Mouse (Mus musculus) lung, adult 2 months (tissue): ENCODE data around the gene Pla2g2c.

Experiments
- CTCF ChIP-seq: fragments of 200-500 bp; IDR thresholded peaks from 2 replicates; pipeline ENCODE4 v1.5.1; 2011; ENCODE audit warnings: mild to moderate bottlenecking, low read length, control low read depth; ENCODE audit not compliant: insufficient read depth
- POLR2A ChIP-seq: fragments of 200-500 bp; IDR thresholded peaks from 2 replicates; pipeline ENCODE4 v1.6.1; 2011; ENCODE audit warnings: low read depth, mild to moderate bottlenecking, control low read depth, low read length, borderline replicate concordance; ENCODE audit errors: extremely low read depth

- TF ChIP-seq POLR2A = no peak
- TF ChIP-seq CTCF = no peak
These were observed 22.1 kb upstream of the Pla2g2c start for GRCm38 (mm10) chr4:138702528-138702927.
